Mouse (Mus musculus) myocyte (in vitro differentiated cells): Measurements from ENCODE around the gene Mzf1. TPM values are rescaled to one million over a fixed set of nuclear protein-coding genes. Genes with fewer than 3 reads are reported as not detected.

ENCODE experiments used
- H3K27me3 ChIP-seq: one replicate; pipeline ENCODE4 v1.6.1; 2011; ENCODE audit not compliant: control insufficient read depth, insufficient read depth, insufficient read length
- H3K36me3 ChIP-seq: one replicate; pipeline ENCODE4 v1.6.1; 2011; ENCODE audit not compliant: control insufficient read depth, insufficient read depth
- H3K4me2 ChIP-seq: one replicate; pipeline ENCODE4 v1.6.1; 2011; ENCODE audit warnings: low read depth, control low read depth
- H3K4me3 ChIP-seq: one replicate; pipeline ENCODE4 v1.5.1; 2011; ENCODE audit warnings: mild to moderate bottlenecking, control low read depth, moderate library complexity
- H3K79me2 ChIP-seq: one replicate; pipeline ENCODE4 v1.6.1; 2011; ENCODE audit not compliant: control insufficient read depth, insufficient read depth
- H3ac ChIP-seq: one replicate; pipeline ENCODE4 v1.6.1; 2011; ENCODE audit not compliant: control insufficient read depth, insufficient read length
- CEBPB ChIP-seq: IDR thresholded peaks from 2 replicates; pipeline ENCODE4 v1.6.1; 2011; ENCODE audit warnings: mild to moderate bottlenecking, moderate library complexity; ENCODE audit not compliant: poor library complexity, insufficient read depth, severe bottlenecking
- E2F4 ChIP-seq: IDR thresholded peaks from one replicate; pipeline ENCODE4 v1.6.1; 2011; ENCODE audit warnings: mild to moderate bottlenecking, control low read depth, moderate library complexity; ENCODE audit not compliant: insufficient read depth
- MAX ChIP-seq: IDR thresholded peaks from one replicate; pipeline ENCODE4 v1.6.1; 2011; ENCODE audit warnings: low read depth, mild to moderate bottlenecking, control low read depth
- MYOD1 ChIP-seq, 3 experiments: IDR thresholded peaks; one replicate each; pipeline ENCODE4 v1.6.1; 2011; ENCODE audit warnings: control low read depth in 2 of 3, low read depth in 2 of 3, mild to moderate bottlenecking in 2 of 3, moderate library complexity in 1 of 3; ENCODE audit not compliant: insufficient read length in 2 of 3, control insufficient read depth in 1 of 3
- MYOG ChIP-seq, 3 experiments: IDR thresholded peaks; one replicate each; pipeline ENCODE4 v1.6.1; 2011; ENCODE audit warnings: control low read depth in 2 of 3, low read depth in 2 of 3, mild to moderate bottlenecking in 2 of 3; ENCODE audit not compliant: insufficient read length in 2 of 3, control insufficient read depth in 1 of 3, insufficient read depth in 1 of 3
- POLR2A ChIP-seq: IDR thresholded peaks from one replicate; pipeline ENCODE4 v1.6.1; 2011; ENCODE audit warnings: low read depth, mild to moderate bottlenecking, control low read depth, moderate library complexity; ENCODE audit not compliant: insufficient read length
- POLR2AphosphoS2 ChIP-seq: IDR thresholded peaks from one replicate; pipeline ENCODE4 v1.6.1; 2011; ENCODE audit warnings: low read depth, control low read depth; ENCODE audit not compliant: insufficient read length
- REST ChIP-seq: IDR thresholded peaks from one replicate; pipeline ENCODE4 v1.6.1; 2011; ENCODE audit warnings: mild to moderate bottlenecking, control low read depth, moderate library complexity; ENCODE audit not compliant: insufficient read depth, insufficient read length
- SRF ChIP-seq: IDR thresholded peaks from one replicate; pipeline ENCODE4 v1.6.1; 2011; ENCODE audit warnings: low read depth; ENCODE audit not compliant: control insufficient read depth, insufficient read length
- TCF12 ChIP-seq: IDR thresholded peaks from one replicate; pipeline ENCODE4 v1.6.1; 2011; ENCODE audit warnings: mild to moderate bottlenecking, control low read depth; ENCODE audit not compliant: poor library complexity, insufficient read depth, severe bottlenecking
- TCF3 ChIP-seq: IDR thresholded peaks from one replicate; pipeline ENCODE4 v1.6.1; 2011; ENCODE audit warnings: low read depth, control low read depth; ENCODE audit not compliant: insufficient read length
- USF1 ChIP-seq: IDR thresholded peaks from one replicate; pipeline ENCODE4 v1.6.1; 2011; ENCODE audit warnings: low read depth, mild to moderate bottlenecking, control low read depth, moderate library complexity
- polyA plus RNA-seq: library from polyadenylated mRNA; unstranded; fragments of >200 nt; fragmentation: generic; extraction: Trizol; gene quantifications from one replicate; pipeline ENCODE4 v1.2.1, GENCODE M21; 2012; ENCODE audit warnings: missing spikeins

Gene Mzf1
- polyA plus RNA-seq, 1 experiment = 0.37 TPM

DNA sequence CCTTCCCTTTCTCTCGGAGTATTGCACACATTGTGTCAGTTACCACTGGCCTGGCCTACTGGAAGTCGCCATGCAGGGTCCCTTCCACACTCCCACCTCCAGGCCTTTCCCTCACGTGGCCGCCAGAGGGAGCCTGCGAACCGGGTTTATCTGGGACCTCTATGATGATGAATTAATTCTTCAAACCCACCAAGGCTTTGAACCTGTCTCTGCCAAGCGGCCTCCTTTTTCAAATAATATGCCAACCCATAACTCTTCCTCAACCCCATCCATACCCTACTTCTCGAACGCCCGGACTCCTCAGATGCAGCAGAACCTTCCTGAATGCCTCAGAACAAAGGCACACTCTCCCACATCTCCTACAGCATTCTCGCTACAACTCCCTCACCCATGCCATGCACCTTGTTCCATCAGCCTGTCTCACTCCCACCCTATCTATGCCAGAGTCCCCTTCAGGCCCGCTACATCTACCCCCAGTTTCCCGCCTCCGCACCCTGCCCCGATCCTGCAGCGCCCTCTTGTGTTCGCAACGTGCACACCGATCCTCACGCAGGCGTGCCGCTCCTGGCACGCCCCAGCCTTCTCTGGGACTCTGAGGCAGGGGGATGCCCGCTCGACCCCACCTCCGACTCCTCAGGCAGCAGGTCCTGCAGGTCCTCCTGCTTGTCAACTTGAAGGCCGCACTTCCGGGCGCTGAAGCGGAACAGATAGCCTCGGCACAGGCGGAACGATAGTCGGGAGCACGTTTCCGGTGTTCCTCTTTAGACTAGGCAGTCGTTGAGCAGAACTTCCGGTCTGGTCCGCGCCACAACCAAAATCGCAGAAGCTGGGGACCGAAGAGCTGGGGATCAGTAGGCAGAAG is 45.2 kb downstream of the Mzf1 start:
- Histone ChIP-seq H3ac (peak overlapping the region; percentile 48), H3K4me2 (peak overlapping the region; percentile 85), H3K4me3 (peak overlapping the region; percentile 91), H3K27me3 (no peaks in the 10 kb centered on the region), H3K79me2 (peaks cover 14% of the 10 kb centered on the region), H3K36me3 (no peaks in the 10 kb centered on the region)
- TF ChIP-seq POLR2AphosphoS2 (peak; percentile 34), SRF (no peak), REST (no peak), POLR2A (no peak), MYOD1 (IDR thresholded peaks at IDR 0.05; ENCODE audit: control insufficient read depth in 1 of 3, insufficient read length in 2 of 3, low read depth in 2 of 3) (no peak), USF1 (peak; percentile 9), TCF12 (no peak), E2F4 (peak; percentile 58)

DNA sequence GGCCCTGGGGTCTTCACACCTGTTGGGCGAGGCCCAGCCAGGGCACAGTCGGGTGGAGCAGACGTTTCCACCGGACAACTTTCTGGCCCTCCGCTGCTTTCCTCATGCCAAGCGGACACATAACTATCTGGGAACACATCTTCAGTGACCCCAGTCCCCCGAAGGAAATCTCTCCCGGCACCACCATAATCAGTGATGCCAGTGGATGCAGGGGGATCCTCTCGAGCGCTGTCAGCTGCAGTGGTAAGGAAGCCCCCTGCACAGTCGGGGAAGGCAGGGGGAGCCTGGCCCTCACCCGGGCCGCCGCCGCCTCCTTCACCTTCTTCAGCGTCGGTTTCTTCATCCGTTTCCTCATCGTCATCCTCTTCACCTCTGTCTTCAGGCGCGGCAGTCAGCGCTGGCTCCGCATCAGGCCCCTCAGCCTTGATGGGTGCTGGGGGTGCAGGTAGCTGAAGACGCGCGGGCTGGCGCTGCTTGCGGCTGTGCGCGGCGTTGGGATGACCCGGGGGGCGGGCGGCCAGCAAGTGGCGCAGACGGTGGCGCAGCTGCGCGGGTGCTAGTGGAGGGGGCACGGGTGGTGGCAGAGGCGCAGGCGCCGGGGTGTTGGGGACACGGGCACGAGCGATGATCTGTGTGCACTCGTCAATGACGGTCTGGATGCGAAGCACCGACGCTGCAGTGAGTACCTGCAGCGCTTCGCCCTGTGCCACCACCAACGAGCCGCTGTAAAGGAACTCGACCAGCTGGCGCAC is 47.0 kb downstream of the Mzf1 start:
- Histone ChIP-seq H3K36me3 (no peaks in the 10 kb centered on the region), H3K27me3 (no peaks in the 10 kb centered on the region), H3K4me2 (no peak overlapping the region), H3ac (no peak overlapping the region), H3K79me2 (peaks cover 14% of the 10 kb centered on the region), H3K4me3 (no peak overlapping the region)
- TF ChIP-seq USF1 (no peak), MYOG (IDR thresholded peaks at IDR 0.05; ENCODE audit: control insufficient read depth in 1 of 3, insufficient read depth in 1 of 3, insufficient read length in 2 of 3, low read depth in 2 of 3) (no peak), POLR2A (no peak), TCF3 (no peak), CEBPB (no peak), REST (no peak), TCF12 (no peak), SRF (no peak), POLR2AphosphoS2 (no peak), MAX (no peak), MYOD1 (IDR thresholded peaks at IDR 0.05; ENCODE audit: control insufficient read depth in 1 of 3, insufficient read length in 2 of 3, low read depth in 2 of 3) (no peak), E2F4 (no peak)

DNA sequence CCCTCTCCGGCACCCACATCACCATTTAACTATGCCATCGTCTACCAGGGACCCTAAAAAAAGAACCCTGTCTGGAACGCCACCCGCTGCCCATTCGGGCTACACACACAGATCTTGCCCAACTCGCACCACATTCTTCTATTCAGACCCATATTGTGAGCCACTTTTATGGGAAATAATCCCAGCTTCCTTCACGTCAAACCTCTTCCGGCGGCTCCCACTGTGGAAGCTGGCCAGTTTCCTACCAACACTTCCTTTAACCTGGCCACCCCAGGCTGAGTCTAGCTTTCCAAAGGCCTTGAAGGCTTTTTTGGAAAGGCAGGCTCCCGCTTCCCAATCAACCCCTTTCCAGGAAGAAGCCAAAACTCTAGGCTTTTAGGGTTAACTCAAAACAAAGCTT is 48.0 kb downstream of the Mzf1 start:
- Histone ChIP-seq H3K79me2 (peaks cover 14% of the 10 kb centered on the region), H3ac (no peak overlapping the region), H3K4me2 (no peak overlapping the region), H3K27me3 (no peaks in the 10 kb centered on the region), H3K36me3 (no peaks in the 10 kb centered on the region), H3K4me3 (no peak overlapping the region)
- TF ChIP-seq TCF3 (no peak), POLR2A (no peak), POLR2AphosphoS2 (no peak), SRF (no peak), CEBPB (no peak), USF1 (no peak), E2F4 (no peak), MAX (no peak), REST (no peak), MYOD1 (IDR thresholded peaks at IDR 0.05; ENCODE audit: control insufficient read depth in 1 of 3, insufficient read length in 2 of 3, low read depth in 2 of 3) (no peak), TCF12 (no peak), MYOG (IDR thresholded peaks at IDR 0.05; ENCODE audit: control insufficient read depth in 1 of 3, insufficient read depth in 1 of 3, insufficient read length in 2 of 3, low read depth in 2 of 3) (no peak)

DNA sequence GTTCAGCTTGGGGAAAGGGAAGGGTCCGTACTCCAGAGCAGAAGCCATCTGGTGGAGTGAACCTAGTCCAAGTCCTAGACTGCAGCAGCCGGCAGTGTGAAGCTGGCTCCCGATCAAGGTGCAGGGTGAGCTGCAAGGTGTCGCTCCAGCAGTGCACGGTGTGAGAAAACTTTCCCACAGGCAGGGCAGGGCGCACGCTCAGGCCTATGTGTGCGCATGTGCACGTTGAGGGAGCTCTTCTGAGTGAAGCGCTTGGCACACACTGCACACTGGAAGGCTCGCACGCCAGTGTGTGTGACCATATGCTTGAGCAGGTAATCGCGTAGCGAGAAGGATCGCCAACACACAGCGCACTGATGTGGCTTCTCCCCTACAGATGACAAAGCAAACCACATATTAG is 48.6 kb downstream of the Mzf1 start:
- H3K4me2 ChIP-seq = no peak overlapping the region

More for the DNA sequence above, 48.6 kb downstream of the Mzf1 start:
- H3K36me3 ChIP-seq = no peaks in the 10 kb centered on the region
- H3K79me2 ChIP-seq = peaks cover 14% of the 10 kb centered on the region
- no peak for TF ChIP-seq TCF12
- no peak for TF ChIP-seq POLR2A
- no peak for TF ChIP-seq E2F4
- no peak for TF ChIP-seq MYOG (IDR thresholded peaks at IDR 0.05; ENCODE audit: control insufficient read depth in 1 of 3, insufficient read depth in 1 of 3, insufficient read length in 2 of 3, low read depth in 2 of 3)
- no peak for TF ChIP-seq REST
- no peak overlapping the region for H3ac ChIP-seq
- H3K4me3 ChIP-seq = no peak overlapping the region
- no peaks in the 10 kb centered on the region for H3K27me3 ChIP-seq
